Mouse (Mus musculus) left cerebral cortex, postnatal 36 days (tissue): ENCODE measurements at regions not wholly inside any gene's neighbourhood (a gene's known extent, or its start where the extent isn't known, plus 50 kb on each side); places are given as distances from the start of the nearest gene placed in this dataset.

Source experiments
- DNase-seq, 2 experiments: peaks; one replicate each; pipeline ENCODE4 v3.0.0; 2021 to 2022; ENCODE audit warnings: low spot score in 2 of 2, mixed read lengths in 1 of 2
- intact Hi-C: fragments of 180-260 bp; cut with DNase I; formaldehyde crosslinking; loops from one replicate; pipeline ENCODE4 v1.15.1; 2025

DNA sequence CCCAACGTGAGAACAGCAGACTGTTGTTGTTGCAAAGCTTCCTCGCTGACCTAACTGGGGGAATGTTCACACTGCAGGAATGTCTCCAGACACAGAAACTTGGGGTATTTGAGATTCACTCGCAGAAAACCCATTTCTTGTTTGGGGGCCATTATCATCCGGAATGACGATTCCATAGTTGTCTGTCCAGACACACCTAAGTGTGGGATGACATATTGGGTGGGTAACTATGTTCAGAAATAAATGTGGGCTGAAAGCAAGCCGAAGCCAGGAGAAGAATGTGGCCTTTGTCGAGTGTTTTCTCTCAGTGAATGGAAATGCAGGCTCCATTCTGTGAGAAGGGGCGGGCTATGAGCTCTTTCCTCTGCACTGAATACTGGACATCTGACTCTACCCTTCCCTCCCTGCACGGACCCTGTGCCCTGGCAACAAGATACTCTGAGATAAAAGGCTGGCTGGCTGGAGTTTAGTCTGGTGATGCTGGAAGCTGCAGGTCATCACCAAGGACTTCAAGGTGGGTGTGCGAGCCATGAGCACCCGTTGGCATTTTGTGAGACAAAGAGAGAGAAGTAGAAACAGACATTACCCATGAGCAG lies 269.7 kb downstream of the Irs2 start:
- DNase-seq = no peak
- intact Hi-C loops = no loop called here

- no peak for DNase-seq
- intact Hi-C loops = no loop called here
Measured at GRCm38 (mm10) chr8:10734746-10735145, 273.5 kb downstream of the Irs2 start.

DNA sequence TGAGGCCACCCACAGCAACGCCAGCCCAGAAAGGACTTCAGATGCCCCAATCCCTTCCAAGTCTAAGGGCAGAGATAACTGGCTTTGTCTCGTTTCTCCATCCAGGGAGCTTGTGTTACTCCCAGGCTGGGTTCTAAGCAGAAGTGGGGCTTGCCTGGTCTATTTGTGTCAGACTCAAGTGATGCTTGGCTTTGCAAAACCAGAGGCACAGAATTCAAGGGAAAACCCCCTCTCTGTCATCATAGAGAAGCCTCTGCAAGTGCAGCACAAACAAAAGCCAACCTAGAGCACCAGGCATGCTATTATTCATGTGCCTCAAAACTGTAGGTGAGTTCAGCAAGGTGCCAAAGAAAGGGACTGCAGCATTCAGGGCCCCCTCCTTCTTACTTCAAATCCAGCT lies 284.9 kb downstream of the Irs2 start:
- no peak for DNase-seq
- intact Hi-C loops = no loop called here

GRCm38 (mm10) chr8:10722742-10723141 lies 285.5 kb downstream of the Irs2 start:
- peak; percentile 26 to 29 for DNase-seq
- intact Hi-C loops = no loop called here

DNA sequence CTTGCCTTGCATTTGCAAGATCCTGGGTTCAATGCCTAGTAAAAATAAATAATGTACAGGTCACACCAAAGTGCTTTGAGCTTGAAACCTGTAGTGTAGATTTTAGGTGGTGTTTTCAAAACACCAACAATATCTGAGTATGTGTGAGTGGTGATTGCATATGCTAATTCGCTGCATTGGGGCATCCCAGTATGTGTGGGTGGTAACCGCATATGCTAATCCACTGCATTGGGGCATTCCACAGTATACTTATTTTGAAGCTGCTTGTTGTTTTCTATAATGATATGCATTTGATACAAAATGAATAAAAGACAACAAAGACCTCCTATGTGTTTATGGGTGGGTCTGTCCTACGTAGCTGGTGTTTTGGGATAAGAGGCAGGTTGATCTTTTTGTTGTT lies 285.9 kb downstream of the Irs2 start:
- intact Hi-C loops = no loop called here
- no peak for DNase-seq

DNA sequence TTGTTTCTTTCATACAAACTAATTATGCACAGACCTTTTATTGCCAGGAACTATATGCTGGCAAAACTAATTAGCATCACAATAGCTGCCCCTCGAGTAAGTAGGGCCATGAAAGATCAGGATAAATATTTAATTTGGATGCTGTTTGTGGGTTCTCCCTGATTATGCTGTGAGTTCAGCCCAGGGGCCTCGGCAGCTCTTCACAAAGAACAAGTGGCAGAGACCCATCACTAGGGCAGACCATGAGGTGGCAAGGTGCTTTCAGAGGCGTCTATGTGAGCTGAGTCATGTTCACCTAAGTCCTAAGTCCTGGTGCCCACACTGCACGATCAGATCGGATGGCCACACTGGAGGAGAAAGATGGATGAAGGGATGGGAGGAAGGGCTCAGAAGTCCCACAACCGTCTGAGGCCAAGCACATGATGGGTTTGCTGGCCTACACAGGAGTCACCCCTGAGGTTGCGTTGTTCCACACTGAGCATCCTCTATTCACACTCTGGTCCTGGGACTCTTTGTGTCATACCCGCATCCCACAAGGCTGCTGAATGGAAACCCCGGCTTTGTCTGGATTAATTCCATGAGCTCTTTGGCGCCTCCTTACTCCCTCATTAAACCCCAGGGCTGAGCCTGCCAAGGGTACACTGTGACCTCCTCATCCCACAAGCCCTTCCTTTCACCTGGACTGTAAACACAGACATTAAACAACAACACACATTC lies 287.0 kb downstream of the Irs2 start:
- intact Hi-C loops = no loop called here
- DNase-seq = no peak

DNA sequence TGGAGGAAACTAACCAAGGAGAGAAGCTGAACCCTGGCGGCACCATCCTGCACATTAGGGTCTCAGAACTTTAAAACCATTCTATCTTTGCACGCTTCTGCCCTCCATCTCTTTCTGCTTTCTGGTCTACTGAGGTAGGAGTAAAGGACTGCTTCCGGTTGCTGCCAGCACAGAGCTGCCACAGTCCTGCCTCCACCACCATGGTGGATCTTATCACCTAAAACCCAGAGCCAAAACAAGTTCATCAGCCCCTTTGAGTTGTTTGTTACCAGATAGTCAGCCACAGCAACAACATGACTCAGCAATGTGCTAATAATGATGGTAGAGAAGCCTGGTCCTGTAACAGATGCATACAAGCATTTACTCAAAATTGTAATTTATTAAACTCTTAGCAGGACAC lies 287.9 kb downstream of the Irs2 start:
- intact Hi-C loops = no loop called here
- no peak for DNase-seq

GRCm38 (mm10) chr8:10719411-10719810 lies 288.8 kb downstream of the Irs2 start:
- no peak for DNase-seq

DNA sequence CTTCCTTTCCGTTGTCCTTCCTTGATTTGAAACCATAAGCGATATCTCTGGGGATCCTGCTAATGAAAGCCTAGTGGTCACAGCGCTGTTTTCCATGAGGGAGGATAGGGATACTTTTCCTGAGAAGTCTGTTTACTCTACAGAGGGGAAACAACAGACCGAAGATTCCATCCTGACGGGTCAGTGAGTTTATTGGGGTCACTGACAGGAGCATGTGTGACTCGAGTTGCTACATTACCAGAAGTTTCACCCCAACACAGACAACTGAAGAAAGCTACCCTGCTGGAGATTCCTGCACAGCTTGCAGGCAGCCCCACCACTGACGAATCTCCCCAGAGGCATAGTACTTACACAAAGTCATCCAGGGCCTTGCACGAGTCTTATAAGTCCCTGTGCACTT lies 291.0 kb downstream of the Irs2 start:
- intact Hi-C loops = no loop called here
- DNase-seq = no peak

More at GRCm38 (mm10) chr8:10719411-10719810, 288.8 kb downstream of the Irs2 start:
- intact Hi-C loops = no loop called here

DNA sequence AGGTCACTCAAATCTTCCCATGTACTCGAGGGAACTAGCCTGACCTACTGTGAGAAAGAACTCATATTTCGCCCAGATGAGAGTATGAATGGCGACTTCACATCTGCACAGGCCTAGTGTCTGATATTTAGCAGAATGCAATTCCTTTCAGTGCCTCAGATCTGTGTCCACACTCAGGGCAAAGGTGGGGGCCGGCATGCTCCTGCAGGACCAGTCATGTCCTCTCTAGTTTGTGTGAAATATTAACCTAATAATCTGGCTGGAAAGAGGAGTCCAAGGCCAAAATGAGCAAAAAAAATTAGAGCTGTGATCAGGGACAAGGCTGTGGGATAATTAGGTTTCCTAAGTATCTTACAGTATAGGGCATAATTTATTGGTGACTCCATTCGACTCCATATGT lies 292.1 kb downstream of the Irs2 start:
- no peak for DNase-seq
- intact Hi-C loops = no loop called here

DNA sequence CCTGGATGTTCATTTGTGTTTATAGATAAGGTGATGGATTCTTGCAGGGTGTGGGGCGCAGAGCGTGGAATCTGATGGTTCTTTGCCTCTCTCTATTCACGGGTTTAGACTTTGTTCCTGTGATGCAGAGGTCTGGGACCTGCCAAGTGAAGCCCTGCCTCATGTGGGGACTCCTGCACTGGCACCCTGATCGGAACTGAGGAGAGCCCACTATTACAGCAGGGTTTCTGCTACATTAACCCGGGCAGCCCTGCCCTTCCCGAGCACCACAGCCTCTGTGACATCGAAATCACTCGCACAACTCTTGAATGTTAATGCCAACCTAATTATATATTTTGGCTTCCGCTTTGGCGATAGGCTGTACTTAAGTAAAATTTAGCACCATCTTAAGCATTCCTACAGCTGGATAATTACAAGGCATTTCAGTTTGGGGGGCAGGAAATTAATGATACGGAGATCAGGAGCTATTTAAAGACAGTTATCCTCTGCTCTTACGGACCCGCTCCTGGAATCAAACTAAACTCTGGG lies 294.7 kb downstream of the Irs2 start:
- intact Hi-C loops = no loop called here
- no peak for DNase-seq

DNA sequence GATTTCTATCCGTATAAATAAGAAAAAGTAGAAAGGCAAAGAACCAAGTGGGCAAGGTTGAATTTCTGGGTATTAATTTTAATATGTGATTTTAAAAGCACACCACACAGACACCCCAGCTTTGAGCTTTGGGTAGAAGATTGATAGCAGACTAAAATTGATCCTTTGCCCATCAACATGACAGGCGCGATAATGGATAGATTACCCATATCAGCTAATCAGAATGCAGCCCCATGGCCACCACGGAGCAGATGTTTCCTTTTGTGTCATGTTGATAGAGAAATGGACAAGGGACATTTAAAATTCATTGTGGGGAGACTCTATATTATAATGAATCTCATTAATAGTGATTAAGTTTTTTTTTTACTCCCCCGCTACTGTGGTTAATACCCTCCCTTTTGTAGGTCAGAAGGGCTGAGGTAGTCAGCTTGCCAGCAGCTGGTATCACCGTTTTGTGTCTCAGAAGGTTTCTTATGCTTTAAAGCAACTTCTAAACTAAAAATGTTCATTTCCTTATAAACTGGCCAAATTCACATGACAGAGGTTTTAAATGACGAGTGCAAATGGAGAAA lies 296.1 kb downstream of the Irs2 start:
- intact Hi-C loops = no loop called here

GRCm38 (mm10) chr8:10711474-10711873 lies 296.8 kb downstream of the Irs2 start:
- intact Hi-C loops = no loop called here
- no peak for DNase-seq

More for the DNA sequence above, 296.1 kb downstream of the Irs2 start:
- DNase-seq = no peak

DNA sequence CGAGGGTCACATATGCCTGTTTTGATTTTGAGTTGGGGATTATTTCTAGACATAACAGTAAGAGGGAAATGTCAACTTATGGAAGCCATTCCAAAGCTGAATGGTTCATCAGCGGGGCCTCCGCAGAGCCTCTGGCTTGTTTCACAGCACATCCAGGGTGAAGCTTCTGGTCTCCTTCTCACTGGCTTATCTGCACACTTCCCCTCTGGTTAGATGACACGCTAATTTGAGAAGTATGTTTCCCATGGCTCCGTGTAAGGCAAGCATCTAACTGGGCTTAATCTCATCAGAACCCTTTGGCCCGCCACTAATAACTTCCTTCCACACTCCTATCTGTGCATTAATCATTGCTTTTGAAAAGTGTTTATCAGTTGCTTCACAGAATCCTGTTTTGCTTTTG lies 299.7 kb downstream of the Irs2 start:
- DNase-seq = no peak
- intact Hi-C loops = no loop called here

DNA sequence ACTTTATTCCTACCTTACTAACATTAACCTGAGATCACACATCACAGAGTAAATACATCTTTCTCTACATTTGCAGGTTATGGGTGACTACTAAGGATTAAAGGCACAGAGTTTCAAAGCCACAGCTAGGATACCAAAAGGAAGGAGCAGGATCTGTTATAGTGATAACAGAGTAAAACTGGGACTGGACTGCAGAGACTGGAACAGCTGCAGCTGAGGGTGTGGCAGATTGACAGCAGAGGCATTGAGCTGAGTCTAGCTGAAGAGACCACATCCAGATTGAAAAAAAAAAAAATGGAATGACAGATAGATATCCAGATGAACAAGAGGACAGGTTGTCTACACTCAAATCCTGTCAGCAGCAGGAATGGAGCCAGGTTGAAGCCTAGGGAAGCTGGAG lies 301.1 kb downstream of the Irs2 start:
- DNase-seq = no peak

GRCm38 (mm10) chr8:10705909-10706308 lies 302.3 kb downstream of the Irs2 start:
- DNase-seq = no peak
- intact Hi-C loops = no loop called here

More for the DNA sequence above, 301.1 kb downstream of the Irs2 start:
- intact Hi-C loops = no loop called here

DNA sequence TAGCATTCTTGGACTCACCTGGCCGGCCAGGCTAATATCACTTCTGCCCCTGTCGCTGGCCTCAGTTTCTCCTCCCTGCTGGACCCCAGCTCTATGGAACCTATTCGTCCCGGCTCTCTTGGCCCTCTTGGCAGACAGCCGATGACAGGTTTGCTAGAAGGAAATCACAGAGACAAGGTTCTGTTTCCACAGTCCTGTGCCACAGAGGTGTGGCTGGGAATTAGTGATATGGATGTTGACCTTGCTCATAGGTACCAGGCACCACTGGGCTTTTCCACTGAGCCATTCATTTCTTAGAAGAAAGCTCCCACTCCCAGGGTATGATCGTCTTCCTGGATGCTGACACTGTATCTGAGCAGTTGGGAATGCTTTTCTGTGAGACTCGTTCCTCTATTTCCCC lies 305.5 kb downstream of the Irs2 start:
- intact Hi-C loops = no loop called here
- no peak for DNase-seq

DNA sequence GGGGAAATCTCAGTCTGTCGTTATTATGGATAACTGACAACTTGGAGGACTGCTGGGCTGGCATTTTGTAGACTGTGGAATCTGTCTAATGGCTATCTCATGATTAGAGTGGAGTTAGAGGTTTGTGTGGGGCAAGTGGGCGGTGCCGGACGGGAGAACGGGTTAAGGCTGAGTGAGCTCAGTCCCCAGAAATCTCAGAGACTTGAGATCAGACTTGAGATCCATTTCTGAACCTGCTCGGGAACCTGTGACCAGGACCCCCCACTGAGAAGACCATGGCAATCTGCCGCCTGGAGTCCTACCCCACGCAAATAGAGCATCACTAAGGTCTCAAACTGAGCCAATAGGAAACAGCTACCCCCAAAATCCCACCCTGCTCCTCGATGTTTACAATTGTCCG lies 306.0 kb downstream of the Irs2 start:
- DNase-seq = no peak
- intact Hi-C loops = no loop called here

DNA sequence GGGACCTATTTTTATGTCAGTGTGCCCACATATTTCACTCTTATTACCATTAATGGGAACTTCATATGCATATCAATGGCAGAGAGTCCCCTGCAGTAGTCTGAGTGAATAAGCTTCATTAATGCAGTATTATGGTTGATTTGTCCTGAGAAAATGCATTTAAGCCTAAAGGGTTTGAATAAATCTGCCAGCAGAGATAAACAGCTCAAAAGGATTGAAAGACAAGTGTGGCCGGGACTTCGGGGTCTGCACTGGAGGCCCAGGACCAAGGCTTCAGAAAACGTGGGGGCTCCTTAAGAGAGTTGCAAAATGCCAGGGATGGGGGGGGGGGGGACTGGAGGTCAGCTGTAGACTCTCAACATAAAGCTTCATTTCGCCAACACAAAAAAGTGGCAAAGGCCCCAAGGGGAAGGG lies 306.6 kb downstream of the Irs2 start:
- intact Hi-C loops = no loop called here

GRCm38 (mm10) chr8:10701226-10701625 lies 307.0 kb downstream of the Irs2 start:
- intact Hi-C loops = no loop called here
- no peak for DNase-seq

More for the DNA sequence above, 306.6 kb downstream of the Irs2 start:
- DNase-seq = no peak

GRCm38 (mm10) chr8:10699669-10700068 lies 308.6 kb downstream of the Irs2 start:
- DNase-seq = no peak
- intact Hi-C loops = no loop called here
